Mouse (Mus musculus) neural tube, embryonic 15.5 days (tissue): ENCODE measurements around the gene Gm42957. TPM values are rescaled to one million over a fixed set of nuclear protein-coding genes. Genes with fewer than 3 reads are reported as not detected.
"Not testable (repeated sequence)": the region's sequence is repeated elsewhere in the genome, so short reads cannot be mapped to it uniquely, and the experiment has no call there.

ENCODE experiments used
- ATAC-seq: fragments of 200-750 bp; cut with Nextera tagmentation; 2 replicates; pipeline ENCODE4 v1.8.0; 2017; ENCODE audit warnings: mild to moderate bottlenecking, moderate TSS enrichment, moderate library complexity; ENCODE audit not compliant: low FRiP score
- H3K27ac ChIP-seq: fragments of 300-500 bp; sonication (generic); replicated peaks from 2 replicates; pipeline ENCODE4 v1.5.1; 2015; ENCODE audit warnings: mild to moderate bottlenecking, inconsistent platforms
- H3K27me3 ChIP-seq: fragments of 300-500 bp; sonication (generic); replicated peaks from 2 replicates; pipeline ENCODE4 v1.6.1; 2015; ENCODE audit warnings: inconsistent platforms
- H3K36me3 ChIP-seq: fragments of 300-500 bp; sonication (generic); 2 replicates; pipeline ENCODE4 v1.6.1; 2015; ENCODE audit warnings: inconsistent platforms
- H3K4me1 ChIP-seq: fragments of 300-500 bp; sonication (generic); 2 replicates; pipeline ENCODE4 v1.6.1; 2015; ENCODE audit warnings: inconsistent platforms
- H3K4me2 ChIP-seq: fragments of 300-500 bp; sonication (generic); 2 replicates; pipeline ENCODE4 v1.6.1; 2015; ENCODE audit warnings: inconsistent platforms, mild to moderate bottlenecking, moderate library complexity
- H3K4me3 ChIP-seq: fragments of 300-500 bp; sonication (generic); replicated peaks from 2 replicates; pipeline ENCODE4 v1.5.1; 2015; ENCODE audit warnings: mild to moderate bottlenecking, inconsistent platforms
- H3K9ac ChIP-seq: fragments of 300-500 bp; sonication (generic); replicated peaks from 2 replicates; pipeline ENCODE4 v1.6.1; 2015; ENCODE audit warnings: mild to moderate bottlenecking, inconsistent platforms
- H3K9me3 ChIP-seq: fragments of 300-500 bp; sonication (generic); replicated peaks from 2 replicates; pipeline ENCODE4 v1.6.1; 2016; ENCODE audit warnings: inconsistent platforms
- WGBS: fragments of 180-500 bp; shearing (Covaris S2); methylation state at CpG from one replicate; pipeline ENCODE4 v1.1.7; 2015; ENCODE audit warnings: mixed read lengths; 5-methylcytosine and 5-hydroxymethylcytosine counted together
- polyA plus RNA-seq: library from polyadenylated mRNA; unstranded; fragments of >200 nt; fragmentation: Nextera tagmentation; extraction: Ambion mirVana; gene quantifications from 2 replicates; pipeline ENCODE4 v1.2.1, GENCODE M21; 2015

Gene Gm42957
- polyA plus RNA-seq, 1 experiment from 2014 or later, result 0.20 TPM

- no peak overlapping the region for H3K4me2 ChIP-seq
- H3K36me3 ChIP-seq, result no peaks in the 10 kb centered on the region
- no peak for ATAC-seq
- 29% methylated on average over 5 of the region's 5 CpGs for WGBS
- peaks cover 15% of the 10 kb centered on the region for H3K27me3 ChIP-seq
- no peak overlapping the region for H3K9ac ChIP-seq
- H3K4me1 ChIP-seq, result no peaks in the 10 kb centered on the region
- H3K4me3 ChIP-seq, result no peak overlapping the region
- no peak overlapping the region for H3K27ac ChIP-seq
- H3K9me3 ChIP-seq, result no peaks in the 10 kb centered on the region
Measured at GRCm38 (mm10) chr3:96679159-96679674, 43.9 kb downstream of the Gm42957 start.

GRCm38 (mm10) chr3:96680269-96680956 is 45.1 kb downstream of the Gm42957 start:
- Histone ChIP-seq H3K4me3 (no peak overlapping the region), H3K9me3 (no peaks in the 10 kb centered on the region), H3K4me2 (no peak overlapping the region), H3K36me3 (no peaks in the 10 kb centered on the region), H3K9ac (no peak overlapping the region), H3K27ac (no peak overlapping the region), H3K27me3 (peaks cover 21% of the 10 kb centered on the region), H3K4me1 (peaks cover 9% of the 10 kb centered on the region)
- peak; percentile 27; the same call in 1 of the 2 replicates for ATAC-seq
- WGBS, result 20% methylated on average over 12 of the region's 12 CpGs

- no peak overlapping the region for H3K27ac ChIP-seq
- no peak overlapping the region for H3K9ac ChIP-seq
- peaks cover 9% of the 10 kb centered on the region for H3K4me1 ChIP-seq
- no peak overlapping the region for H3K4me2 ChIP-seq
- H3K4me3 ChIP-seq, result no peak overlapping the region
- H3K9me3 ChIP-seq, result no peaks in the 10 kb centered on the region
- ATAC-seq, result no peak
- no peaks in the 10 kb centered on the region for H3K36me3 ChIP-seq
- 85% methylated on average over 3 of the region's 3 CpGs for WGBS
- H3K27me3 ChIP-seq, result peaks cover 21% of the 10 kb centered on the region
Measured at GRCm38 (mm10) chr3:96683496-96683895, 48.2 kb downstream of the Gm42957 start.

- H3K9ac ChIP-seq, result no peak overlapping the region
- H3K27ac ChIP-seq, result no peak overlapping the region
- ATAC-seq, result no peak
- peak overlapping the region; percentile 53 for H3K4me2 ChIP-seq
- no peaks in the 10 kb centered on the region for H3K36me3 ChIP-seq
- WGBS, result 60% methylated on average over 17 of the region's 17 CpGs
- H3K27me3 ChIP-seq, result peaks cover 21% of the 10 kb centered on the region
- H3K4me1 ChIP-seq, result peaks cover 9% of the 10 kb centered on the region
- H3K9me3 ChIP-seq, result no peaks in the 10 kb centered on the region
- H3K4me3 ChIP-seq, result peak overlapping the region; percentile 20; the same call in 1 of the 2 replicates
Measured at GRCm38 (mm10) chr3:96684151-96684821, 49.0 kb downstream of the Gm42957 start.

GRCm38 (mm10) chr3:96684822-96685156 is 49.5 kb downstream of the Gm42957 start:
- Histone ChIP-seq H3K9me3 (no peaks in the 10 kb centered on the region), H3K27me3 (peaks cover 21% of the 10 kb centered on the region), H3K27ac (no peak overlapping the region), H3K9ac (peak overlapping the region; percentile 23; the same call in 1 of the 2 replicates), H3K4me2 (peak overlapping the region; percentile 53), H3K4me3 (peak overlapping the region; percentile 20), H3K4me1 (peaks cover 9% of the 10 kb centered on the region), H3K36me3 (no peaks in the 10 kb centered on the region)
- no peak for ATAC-seq
- WGBS, result 25% methylated on average over 28 of the region's 28 CpGs

- H3K9ac ChIP-seq, H3K27ac ChIP-seq, H3K4me2 ChIP-seq, H3K36me3 ChIP-seq, H3K4me1 ChIP-seq, ATAC-seq, H3K9me3 ChIP-seq, H3K4me3 ChIP-seq: not testable (repeated sequence)
- peaks cover 14% of the 10 kb centered on the region for H3K27me3 ChIP-seq
- WGBS, result 94% methylated on average over 5 of the region's 5 CpGs
Measured at GRCm38 (mm10) chr3:96686057-96686456, 50.8 kb downstream of the Gm42957 start.

DNA sequence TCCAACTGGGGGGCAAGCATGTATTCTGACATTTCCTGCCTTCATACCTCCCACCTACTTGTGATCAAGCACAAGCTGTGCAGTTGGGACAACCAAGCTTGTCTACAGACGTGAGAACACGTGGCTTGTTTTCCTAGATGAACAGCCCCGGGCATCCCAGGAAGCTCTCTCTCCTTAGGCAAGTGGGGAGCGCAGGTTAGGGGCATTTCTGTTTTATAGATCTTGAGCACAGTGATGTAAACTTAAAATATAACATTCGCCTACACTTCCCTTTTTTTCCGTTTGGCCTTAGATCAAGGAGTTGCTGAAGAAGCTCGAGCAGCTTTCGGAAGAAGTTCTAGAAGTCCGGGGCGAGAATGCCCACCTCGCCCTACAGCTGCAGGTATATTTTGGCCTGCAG is 53.6 kb downstream of the Gm42957 start:
- H3K4me1 ChIP-seq, result peaks cover 9% of the 10 kb centered on the region
- no peak overlapping the region for H3K4me3 ChIP-seq
- no peak overlapping the region for H3K27ac ChIP-seq
- WGBS, result 92% methylated on average over 11 of the region's 11 CpGs
- no peak overlapping the region for H3K4me2 ChIP-seq
- H3K9ac ChIP-seq, result no peak overlapping the region
- ATAC-seq, result no peak
- H3K27me3 ChIP-seq, result peaks cover 8% of the 10 kb centered on the region
- H3K36me3 ChIP-seq, result no peaks in the 10 kb centered on the region
- H3K9me3 ChIP-seq, result no peaks in the 10 kb centered on the region

DNA sequence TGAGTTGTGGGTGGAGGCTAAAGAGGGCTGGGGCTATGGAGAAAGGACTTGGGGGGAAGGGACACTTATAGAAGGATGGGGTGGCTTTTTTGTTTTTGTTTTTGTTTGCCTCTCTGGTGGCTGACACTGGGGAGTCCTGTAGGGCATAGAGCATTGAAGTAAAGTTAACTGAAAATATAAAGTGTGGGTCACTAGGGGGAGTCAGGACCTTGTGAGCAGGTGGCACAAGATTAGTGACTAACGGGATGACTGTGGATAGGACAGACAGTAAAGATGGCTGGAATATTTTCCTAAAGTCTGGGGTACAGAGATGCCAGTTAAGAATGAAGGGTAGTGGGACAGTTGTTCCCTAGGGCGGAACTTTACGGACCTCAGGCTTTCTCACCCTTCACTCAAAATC is 55.0 kb downstream of the Gm42957 start:
- no peak overlapping the region for H3K4me3 ChIP-seq
- no peak overlapping the region for H3K27ac ChIP-seq
- no peaks in the 10 kb centered on the region for H3K27me3 ChIP-seq
- H3K4me1 ChIP-seq, result peaks cover 1% of the 10 kb centered on the region
- H3K9me3 ChIP-seq, result no peaks in the 10 kb centered on the region
- H3K9ac ChIP-seq, result no peak overlapping the region
- no peak for ATAC-seq
- 58% methylated on average over 3 of the region's 3 CpGs for WGBS
- H3K36me3 ChIP-seq, result no peaks in the 10 kb centered on the region
- no peak overlapping the region for H3K4me2 ChIP-seq

- no peak overlapping the region for H3K4me3 ChIP-seq
- ATAC-seq, result no peak
- no peak overlapping the region for H3K4me2 ChIP-seq
- H3K27me3 ChIP-seq, result no peaks in the 10 kb centered on the region
- H3K4me1 ChIP-seq, result peaks cover 9% of the 10 kb centered on the region
- H3K9ac ChIP-seq, result no peak overlapping the region
- no peaks in the 10 kb centered on the region for H3K36me3 ChIP-seq
- 23% methylated on average over 3 of the region's 3 CpGs for WGBS
- no peak overlapping the region for H3K27ac ChIP-seq
- no peaks in the 10 kb centered on the region for H3K9me3 ChIP-seq
Measured at GRCm38 (mm10) chr3:96692506-96692905, 57.2 kb downstream of the Gm42957 start.

DNA sequence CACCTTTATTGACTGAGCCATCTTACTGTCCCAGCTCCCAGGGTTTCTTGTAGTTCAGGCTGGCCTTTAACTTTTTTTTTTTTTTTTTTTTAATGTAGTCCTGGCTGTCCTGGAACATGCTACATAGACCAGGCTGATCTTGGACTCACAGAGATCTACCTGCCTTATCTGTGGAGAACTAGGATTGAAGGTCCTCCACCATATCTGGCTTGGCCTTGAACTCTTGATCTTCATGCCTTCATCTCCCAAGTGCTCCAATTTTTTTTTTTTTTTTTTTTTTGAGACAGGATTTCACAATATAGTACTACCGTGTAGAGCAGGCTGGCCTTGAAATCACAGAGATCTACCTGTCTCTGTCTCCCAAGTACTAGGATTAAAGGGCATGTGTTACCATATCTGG is 58.3 kb downstream of the Gm42957 start:
- no peak overlapping the region for H3K27ac ChIP-seq
- H3K4me2 ChIP-seq, result no peak overlapping the region
- no peak overlapping the region for H3K9ac ChIP-seq
- H3K4me3 ChIP-seq, result no peak overlapping the region
- no peaks in the 10 kb centered on the region for H3K27me3 ChIP-seq
- H3K36me3 ChIP-seq, result no peaks in the 10 kb centered on the region
- 97% methylated on average over 1 of the region's 1 CpGs for WGBS
- no peak for ATAC-seq
- H3K4me1 ChIP-seq, result peaks cover 18% of the 10 kb centered on the region
- no peaks in the 10 kb centered on the region for H3K9me3 ChIP-seq

- 0% methylated on average over 35 of the region's 35 CpGs for WGBS
- peak within 1 kb of the TSS; percentile 71 for H3K9ac ChIP-seq
- peak within 1 kb of the TSS; percentile 90 for H3K27ac ChIP-seq
- H3K4me1 ChIP-seq, result peaks cover 18% of the 10 kb centered on the region
- peak within 1 kb of the TSS; percentile 78 for H3K4me3 ChIP-seq
- peak within 1 kb of the TSS; percentile 70 for H3K4me2 ChIP-seq
- H3K27me3 ChIP-seq, result no peaks in the 10 kb centered on the region
- H3K36me3 ChIP-seq, result peaks cover 5% of the 10 kb centered on the region; the same call in 1 of the 2 replicates
- peak; percentile 51 for ATAC-seq
- H3K9me3 ChIP-seq, result no peaks in the 10 kb centered on the region
Measured at GRCm38 (mm10) chr3:96696198-96696765, 61.0 kb downstream of the Gm42957 start, which contains the start of gene Pias3. Pias3 (plus strand) TSS chr3:96696384.
